Mouse (Mus musculus) CH12.LX (cell line): Measurements from ENCODE around the gene Wdr95. TPM values are rescaled to one million over a fixed set of nuclear protein-coding genes. Genes with fewer than 3 reads are reported as not detected.

Source experiments
- DNase-seq: peaks from one replicate; pipeline ENCODE4 v3.0.0-alpha.2; 2013; ENCODE audit errors: extremely low read depth
- H3K27ac ChIP-seq: 2 replicates; pipeline ENCODE4 v1.5.1; 2012; ENCODE audit warnings: low read depth, mild to moderate bottlenecking, control low read depth, moderate library complexity; ENCODE audit not compliant: insufficient read depth
- H3K27me3 ChIP-seq: replicated peaks from 2 replicates; pipeline ENCODE3; 2012; ENCODE audit warnings: inconsistent platforms
- H3K36me3 ChIP-seq, 2 experiments: replicated peaks in 1 of 2; 2 replicates each; pipeline versions ENCODE3 to v1.6.1; 2012; ENCODE audit warnings: inconsistent platforms in 1 of 2, low read length in 1 of 2, mild to moderate bottlenecking in 1 of 2, mixed read lengths in 1 of 2, moderate library complexity in 1 of 2; ENCODE audit not compliant: control insufficient read depth in 1 of 2, insufficient read depth in 1 of 2
- H3K4me1 ChIP-seq, 2 experiments: 2 replicates each; pipeline ENCODE4 v1.6.1; 2012; ENCODE audit warnings: inconsistent platforms in 1 of 2, moderate library complexity in 1 of 2; ENCODE audit not compliant: insufficient read depth in 2 of 2, control insufficient read depth in 1 of 2
- H3K4me2 ChIP-seq: 2 replicates; pipeline ENCODE4 v1.6.1; 2012; ENCODE audit warnings: low read depth, mild to moderate bottlenecking, control low read depth; ENCODE audit not compliant: poor library complexity, insufficient read depth, severe bottlenecking
- H3K4me3 ChIP-seq, 3 experiments: fragments of 150-350 bp in 1 of 3; sonication (generic) in 1 of 3; replicated peaks in 1 of 3; 2 replicates each; pipeline versions ENCODE3 to v1.5.1; 2011 to 2012; ENCODE audit warnings: low read depth in 2 of 3, low read length in 2 of 3, mild to moderate bottlenecking in 2 of 3, moderate library complexity in 2 of 3, control low read depth in 1 of 3, improper control_type of control experiment in 1 of 3, inconsistent platforms in 1 of 3, mixed read lengths in 1 of 3; ENCODE audit not compliant: poor library complexity in 1 of 3
- H3K79me2 ChIP-seq: replicated peaks from 2 replicates; pipeline ENCODE4 v1.6.1; 2012; ENCODE audit warnings: mild to moderate bottlenecking, moderate library complexity; ENCODE audit not compliant: control insufficient read depth, poor library complexity, insufficient read depth, severe bottlenecking; ENCODE audit errors: extremely low read depth
- H3K9ac ChIP-seq: 2 replicates; pipeline ENCODE4 v1.6.1; 2012; ENCODE audit warnings: low read depth, mild to moderate bottlenecking, control low read depth, moderate library complexity; ENCODE audit not compliant: insufficient read depth
- H3K9me3 ChIP-seq: replicated peaks from 2 replicates; pipeline ENCODE3; 2012; ENCODE audit warnings: low read length, inconsistent platforms, mixed read lengths
- BHLHE40 ChIP-seq: IDR thresholded peaks from 2 replicates; pipeline ENCODE4 v1.6.1; 2011; ENCODE audit warnings: mild to moderate bottlenecking, low read depth, low read length, improper control_type of control experiment
- EP300 ChIP-seq: IDR thresholded peaks from 2 replicates; pipeline ENCODE4 v1.6.1; 2011; ENCODE audit warnings: low read length, improper control_type of control experiment
- ETS1 ChIP-seq: conservative IDR thresholded peaks from 2 replicates; pipeline ENCODE4 v1.6.1; 2012; ENCODE audit warnings: low read depth, mild to moderate bottlenecking, inconsistent platforms, low read length, improper control_type of control experiment, moderate library complexity
- IRF4 ChIP-seq: IDR thresholded peaks from 2 replicates; pipeline ENCODE4 v1.6.1; 2014; ENCODE audit warnings: low read depth, mild to moderate bottlenecking, inconsistent platforms, low read length, improper control_type of control experiment
- JUN ChIP-seq: IDR thresholded peaks from 2 replicates; pipeline ENCODE4 v1.6.1; 2011; ENCODE audit warnings: low read depth, mild to moderate bottlenecking, low read length, improper control_type of control experiment, moderate library complexity; ENCODE audit not compliant: insufficient read depth
- JUND ChIP-seq: conservative IDR thresholded peaks from 2 replicates; pipeline ENCODE4 v1.6.1; 2011; ENCODE audit warnings: low read depth, low read length, improper control_type of control experiment
- MAFK ChIP-seq: IDR thresholded peaks from 2 replicates; pipeline ENCODE4 v1.6.1; 2011; ENCODE audit warnings: low read length, improper control_type of control experiment; ENCODE audit not compliant: insufficient replicate concordance
- MAZ ChIP-seq: IDR thresholded peaks from 2 replicates; pipeline ENCODE4 v1.6.1; 2012; ENCODE audit warnings: low read depth, mild to moderate bottlenecking, inconsistent platforms, low read length, improper control_type of control experiment, moderate library complexity
- MEF2A ChIP-seq: IDR thresholded peaks from 2 replicates; pipeline ENCODE4 v1.6.1; 2014; ENCODE audit warnings: low read depth, mild to moderate bottlenecking, inconsistent platforms, low read length, improper control_type of control experiment, borderline replicate concordance
- RAD21 ChIP-seq: IDR thresholded peaks from 2 replicates; pipeline ENCODE4 v1.6.1; 2011; ENCODE audit warnings: low read depth, mild to moderate bottlenecking, low read length, improper control_type of control experiment, moderate library complexity
- RCOR1 ChIP-seq: conservative IDR thresholded peaks from 2 replicates; pipeline ENCODE4 v1.6.1; 2012; ENCODE audit warnings: low read depth, mild to moderate bottlenecking, inconsistent platforms, low read length, improper control_type of control experiment
- SMC3 ChIP-seq: IDR thresholded peaks from 2 replicates; pipeline ENCODE4 v1.6.1; 2011; ENCODE audit warnings: low read depth, low read length, improper control_type of control experiment
- ZMIZ1 ChIP-seq: IDR thresholded peaks from 2 replicates; pipeline ENCODE4 v1.6.1; 2012; ENCODE audit warnings: low read depth, mild to moderate bottlenecking, inconsistent platforms, low read length, improper control_type of control experiment
- dilution Hi-C: fragments of 300-500 bp; cut with MboI; formaldehyde crosslinking; loops from 2 replicates; pipeline ENCODE4 v1.14.3; 2020; ENCODE audit warnings: low sequenced_read_pairs; ENCODE audit not compliant: extremely low pct_unique_long_range_greater_than_20kb, extremely low pct_ligation_motif_present
- in situ Hi-C: fragments of 300-500 bp; cut with MboI; formaldehyde crosslinking; loops from 3 replicates; pipeline ENCODE4 v1.14.3; 2019; ENCODE audit warnings: low sequenced_read_pairs, low pct_ligation_motif_present, low pct_unique_long_range_greater_than_20kb, mixed read lengths
- polyA plus RNA-seq: library from polyadenylated mRNA; unstranded; fragments of >175 nt; gene quantifications from 2 replicates; pipeline ENCODE4 v1.2.1, GENCODE M21; 2012; ENCODE audit warnings: low read depth; ENCODE audit not compliant: insufficient read length
- total RNA-seq, 2 experiments: library from RNA; depleted of rRNA; stranded (reverse); fragments of 300-350 nt in 1 of 2; fragments of >200 nt in 1 of 2; gene quantifications; 2 replicates each; pipeline ENCODE4 v1.2.3; 2012 to 2014

Gene Wdr95
- total and polyA plus RNA-seq, 3 experiments: not detected

GRCm38 (mm10) chr5:149623815-149624675, 95.6 kb downstream of the Wdr95 start:
- H3K27me3 ChIP-seq: no peaks in the 10 kb centered on the region
- dilution Hi-C loops (no loop called here), in situ Hi-C loops (no loop called here)
- H3K4me3 ChIP-seq: no peak overlapping the region
- 0 out of 2 replicates have a peak, but pooled peaks cover 2% of the 10 kb centered on the region for H3K79me2 ChIP-seq
- H3K4me1 ChIP-seq: peaks cover 6 to 37% of the 10 kb centered on the region in 2 experiments; a peak in 3 of 4 replicates
- 0 out of 2 replicates have a peak, but pooled peaks have one; percentile 14 for TF ChIP-seq BHLHE40
- peak; percentile 85 for TF ChIP-seq MAFK
- TF ChIP-seq RAD21: no peak
- TF ChIP-seq IRF4: peak; percentile 38; the same call in 1 of the 2 replicates
- TF ChIP-seq SMC3: no peak
- TF ChIP-seq ZMIZ1: no peak
- TF ChIP-seq JUND: no peak
- peaks cover 73 to 94% of the 10 kb centered on the region in 2 experiments for H3K36me3 ChIP-seq
- H3K27ac ChIP-seq: peak overlapping the region; percentile 58
- H3K9ac ChIP-seq: no peak overlapping the region
- DNase-seq: peak; percentile 30
- H3K4me2 ChIP-seq: no peak overlapping the region
- H3K9me3 ChIP-seq: no peaks in the 10 kb centered on the region

DNA sequence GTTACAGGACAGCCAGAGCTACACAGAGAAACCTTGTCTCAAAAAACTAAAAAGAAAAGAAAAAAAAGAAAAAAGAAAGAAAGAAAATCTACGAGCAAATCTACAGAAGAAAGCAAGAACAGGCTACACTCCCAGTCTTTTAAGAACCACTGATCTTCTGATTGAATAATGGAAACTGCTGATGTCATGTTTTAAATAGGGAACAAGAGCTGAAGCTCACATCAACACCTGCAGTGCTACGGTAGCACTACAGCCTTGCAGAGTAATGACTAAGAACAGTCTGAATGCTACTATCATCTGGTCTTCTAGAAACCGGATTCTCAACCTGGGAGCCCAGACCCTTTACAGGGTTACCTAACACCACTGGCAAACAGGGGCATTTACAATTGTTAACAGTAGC, 97.1 kb downstream of the Wdr95 start:
- H3K36me3 ChIP-seq: peaks cover 72 to 94% of the 10 kb centered on the region in 2 experiments
- peaks cover 6 to 37% of the 10 kb centered on the region in 2 experiments; a peak in 3 of 4 replicates for H3K4me1 ChIP-seq
- peak overlapping the region; percentile 34; the same call in 1 of the 2 replicates for H3K27ac ChIP-seq
- DNase-seq: peak; percentile 72
- H3K4me3 ChIP-seq: no peak overlapping the region
- no peaks in the 10 kb centered on the region for H3K27me3 ChIP-seq
- 0 out of 2 replicates have a peak, but pooled peaks cover 2% of the 10 kb centered on the region for H3K79me2 ChIP-seq
- no peaks in the 10 kb centered on the region for H3K9me3 ChIP-seq
- TF ChIP-seq EP300 (peak; percentile 69), MEF2A (peak; percentile 97), IRF4 (peak; percentile 54; the same call in 1 of the 2 replicates), JUND (peak; percentile 71), JUN (peak; percentile 90), ETS1 (peak; percentile 72), MAFK (peak; percentile 78), SMC3 (no peak), MAZ (no peak), RCOR1 (no peak)
- dilution Hi-C loops (no loop called here), in situ Hi-C loops (no loop called here)
- H3K4me2 ChIP-seq: no peak overlapping the region
- H3K9ac ChIP-seq: no peak overlapping the region
